Mouse (Mus musculus) forebrain, embryonic 16.5 days (tissue): ENCODE results near the gene Tnxb. TPM values are rescaled to one million over a fixed set of nuclear protein-coding genes. Genes with fewer than 3 reads are reported as not detected.
"Not testable (repeated sequence)": the region's sequence is repeated elsewhere in the genome, so short reads cannot be mapped to it uniquely, and the experiment has no call there.

Experiments used
- ATAC-seq: fragments of 200-750 bp; cut with Nextera tagmentation; 2 replicates; pipeline ENCODE4 v1.8.0; 2017; ENCODE audit warnings: mild to moderate bottlenecking, moderate library complexity
- H3K27ac ChIP-seq: fragments of 300-500 bp; sonication (generic); 2 replicates; pipeline ENCODE4 v1.5.1; 2014; ENCODE audit warnings: low read length, control low read depth
- H3K27me3 ChIP-seq: fragments of 300-500 bp; sonication (generic); replicated peaks from 2 replicates; pipeline ENCODE4 v1.6.1; 2014; ENCODE audit warnings: low read length; ENCODE audit not compliant: control insufficient read depth, insufficient read depth
- H3K36me3 ChIP-seq: fragments of 300-500 bp; sonication (generic); 2 replicates; pipeline ENCODE4 v1.6.1; 2014; ENCODE audit not compliant: control insufficient read depth, insufficient read depth
- H3K4me1 ChIP-seq: fragments of 300-500 bp; sonication (generic); replicated peaks from 2 replicates; pipeline ENCODE4 v1.6.1; 2014; ENCODE audit warnings: low read length; ENCODE audit not compliant: control insufficient read depth, insufficient read depth
- H3K4me2 ChIP-seq: fragments of 300-500 bp; sonication (generic); 2 replicates; pipeline ENCODE4 v1.6.1; 2014; ENCODE audit warnings: mild to moderate bottlenecking, low read length, control low read depth
- H3K4me3 ChIP-seq: fragments of 300-500 bp; sonication (generic); replicated peaks from 2 replicates; pipeline ENCODE4 v1.5.1; 2014; ENCODE audit warnings: mild to moderate bottlenecking, low read length, control low read depth
- H3K9ac ChIP-seq: fragments of 300-500 bp; sonication (generic); replicated peaks from 2 replicates; pipeline ENCODE4 v1.6.1; 2014; ENCODE audit warnings: low read depth, low read length, control low read depth
- H3K9me3 ChIP-seq: fragments of 300-500 bp; sonication (generic); 2 replicates; pipeline ENCODE4 v1.6.1; 2016; ENCODE audit warnings: low read length; ENCODE audit not compliant: control insufficient read depth
- WGBS: fragments of 180-500 bp; shearing (Covaris S2); extraction: QIAGEN DNeasy Blood & Tissue Kit; methylation state at CpG from one replicate; pipeline ENCODE4 v1.1.7; 2014; 5-methylcytosine and 5-hydroxymethylcytosine counted together
- polyA plus RNA-seq: library from polyadenylated mRNA; unstranded; fragments of >200 nt; fragmentation: Nextera tagmentation; extraction: Ambion mirVana; gene quantifications from 2 replicates; pipeline ENCODE4 v1.2.1, GENCODE M21; 2015

Gene Tnxb
- polyA plus RNA-seq, 1 experiment from 2014 or later = 0.08 TPM

DNA sequence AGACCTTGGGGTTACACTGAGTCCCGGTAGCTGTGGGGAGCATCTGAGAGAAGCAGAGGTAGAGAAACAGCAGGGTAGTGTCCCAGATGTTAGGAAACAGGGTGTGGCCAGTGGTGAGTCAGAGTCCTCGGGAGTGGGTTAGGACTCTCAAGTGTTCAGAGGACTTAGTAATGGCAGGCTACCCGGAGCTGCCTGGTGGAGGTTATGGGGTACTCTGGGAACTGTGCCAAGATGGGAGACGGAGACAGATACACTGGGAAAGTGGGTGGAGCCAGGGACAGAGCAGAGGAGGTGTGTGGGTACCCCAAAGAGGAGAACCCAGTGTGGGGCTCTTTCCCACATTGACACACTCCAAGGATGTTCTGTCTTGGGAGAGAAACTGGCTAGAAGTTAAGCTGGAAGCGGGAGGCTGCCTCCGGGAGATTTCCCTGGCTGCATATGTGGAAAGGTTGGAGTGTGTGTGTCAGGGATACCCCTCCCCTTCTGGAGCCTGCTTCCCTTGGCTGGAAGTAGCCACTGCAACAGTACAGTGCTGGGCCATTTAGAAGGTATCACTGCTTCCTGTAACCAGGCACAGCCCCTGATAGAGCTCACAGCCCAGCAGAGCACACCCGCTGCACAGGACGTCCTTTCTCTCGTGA is 14.0 kb downstream of the Tnxb start:
- WGBS = 60% methylated on average over 9 of the region's 9 CpGs

DNA sequence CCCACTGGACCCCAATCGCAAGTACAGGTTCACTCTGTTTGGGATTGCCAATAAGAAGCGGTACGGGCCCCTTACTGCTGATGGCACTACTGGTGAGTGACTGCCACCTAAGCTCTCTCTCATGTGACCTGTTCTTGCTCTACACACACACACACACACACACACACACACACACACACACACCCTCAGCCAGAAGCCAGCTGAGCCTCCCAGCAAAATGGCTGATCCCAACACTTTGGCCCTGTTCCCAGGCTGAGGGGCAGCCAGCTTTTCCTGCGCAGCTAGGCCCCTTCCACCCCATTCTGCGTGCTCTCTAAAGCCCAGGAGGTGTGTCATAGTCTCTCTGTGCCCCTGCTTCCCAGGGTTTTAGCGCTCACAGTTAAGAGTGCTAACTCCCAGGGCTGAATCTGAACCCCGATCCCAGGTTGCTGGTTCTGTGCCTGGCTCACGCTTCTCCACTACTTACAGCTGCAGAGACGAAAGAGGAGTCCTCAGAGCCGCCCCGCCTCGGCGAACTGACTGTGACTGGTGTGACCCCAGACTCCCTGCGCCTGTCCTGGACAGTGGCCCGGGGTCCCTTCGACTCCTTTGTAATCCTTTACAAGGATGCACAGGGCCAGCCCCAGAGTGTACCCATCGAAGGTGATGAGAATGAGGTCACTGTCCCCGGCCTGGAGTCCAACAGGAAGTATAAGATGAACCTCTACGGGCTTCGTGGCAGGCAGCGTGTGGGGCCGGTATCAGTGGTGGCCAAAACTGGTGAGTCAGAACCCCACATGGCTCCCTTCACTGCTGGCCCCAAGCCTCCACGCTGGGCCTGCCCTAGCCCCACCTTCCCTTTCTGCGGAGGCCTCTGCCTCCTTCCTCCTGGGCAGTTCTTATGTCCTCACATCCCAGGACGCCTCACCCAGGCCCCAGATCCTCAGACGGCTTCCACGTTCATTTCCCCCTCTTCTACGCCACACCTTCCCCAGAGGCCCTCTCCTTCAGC is 15.1 kb downstream of the Tnxb start:
- no peaks in the 10 kb centered on the region for H3K9me3 ChIP-seq
- no peaks in the 10 kb centered on the region for H3K36me3 ChIP-seq
- no peak overlapping the region for H3K9ac ChIP-seq
- no peaks in the 10 kb centered on the region for H3K27me3 ChIP-seq
- H3K4me2 ChIP-seq = no peak overlapping the region
- H3K4me3 ChIP-seq = no peak overlapping the region
- WGBS = 79% methylated on average over 28 of the region's 28 CpGs
- no peaks in the 10 kb centered on the region; the same call in 1 of the 2 replicates for H3K4me1 ChIP-seq
- no peak for ATAC-seq
- no peak overlapping the region for H3K27ac ChIP-seq

More for the DNA sequence above, 14.0 kb downstream of the Tnxb start:
- Histone ChIP-seq H3K4me3 (no peak overlapping the region), H3K9ac (no peak overlapping the region; the same call in 1 of the 2 replicates), H3K4me1 (no peaks in the 10 kb centered on the region; the same call in 1 of the 2 replicates), H3K27ac (no peak overlapping the region), H3K36me3 (no peaks in the 10 kb centered on the region), H3K27me3 (no peaks in the 10 kb centered on the region), H3K9me3 (no peaks in the 10 kb centered on the region), H3K4me2 (no peak overlapping the region)
- no peak for ATAC-seq

DNA sequence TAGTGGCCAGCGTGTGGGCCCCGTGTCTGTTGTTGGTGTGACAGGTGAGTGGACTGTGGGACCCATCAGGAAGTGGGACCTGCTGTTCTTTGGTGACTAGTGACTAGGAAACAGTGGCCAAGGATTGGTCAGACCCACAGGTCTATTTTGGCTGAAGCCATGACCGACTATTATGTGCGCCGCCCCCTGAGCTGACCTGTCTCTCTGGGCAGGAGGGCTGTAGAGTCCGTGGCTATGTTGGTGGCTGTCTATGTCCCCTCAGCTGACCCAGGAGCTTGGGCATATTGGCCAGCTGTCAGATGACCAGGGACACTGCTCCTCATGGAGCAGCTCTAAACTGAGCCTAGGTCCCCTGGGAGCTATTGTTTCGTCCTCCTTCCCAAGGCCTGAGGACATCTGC is 18.6 kb downstream of the Tnxb start:
- 94% methylated on average over 7 of the region's 7 CpGs for WGBS
- H3K4me2 ChIP-seq = no peak overlapping the region
- H3K9me3 ChIP-seq = no peaks in the 10 kb centered on the region
- no peak overlapping the region for H3K4me3 ChIP-seq
- no peak overlapping the region for H3K27ac ChIP-seq
- H3K36me3 ChIP-seq = no peaks in the 10 kb centered on the region
- no peak for ATAC-seq
- H3K9ac ChIP-seq = no peak overlapping the region
- no peaks in the 10 kb centered on the region; the same call in 1 of the 2 replicates for H3K4me1 ChIP-seq
- H3K27me3 ChIP-seq = no peaks in the 10 kb centered on the region

- Histone ChIP-seq H3K9ac (no peak overlapping the region), H3K36me3 (no peaks in the 10 kb centered on the region), H3K27me3 (no peaks in the 10 kb centered on the region), H3K9me3 (no peaks in the 10 kb centered on the region), H3K27ac (no peak overlapping the region), H3K4me1 (no peaks in the 10 kb centered on the region), H3K4me2 (no peak overlapping the region), H3K4me3 (no peak overlapping the region)
- no peak for ATAC-seq
- WGBS = 81% methylated on average over 4 of the region's 4 CpGs
Measured at GRCm38 (mm10) chr17:34690458-34690857, 20.1 kb downstream of the Tnxb start.

- no peaks in the 10 kb centered on the region for H3K4me1 ChIP-seq
- no peak overlapping the region for H3K4me3 ChIP-seq
- ATAC-seq = no peak
- H3K4me2 ChIP-seq = no peak overlapping the region
- H3K36me3 ChIP-seq = no peaks in the 10 kb centered on the region
- H3K27ac ChIP-seq = no peak overlapping the region
- H3K27me3 ChIP-seq = no peaks in the 10 kb centered on the region
- H3K9me3 ChIP-seq = no peaks in the 10 kb centered on the region
- no peak overlapping the region for H3K9ac ChIP-seq
- WGBS = 69% methylated on average over 7 of the region's 7 CpGs
Measured at GRCm38 (mm10) chr17:34692906-34693305, 22.6 kb downstream of the Tnxb start.

DNA sequence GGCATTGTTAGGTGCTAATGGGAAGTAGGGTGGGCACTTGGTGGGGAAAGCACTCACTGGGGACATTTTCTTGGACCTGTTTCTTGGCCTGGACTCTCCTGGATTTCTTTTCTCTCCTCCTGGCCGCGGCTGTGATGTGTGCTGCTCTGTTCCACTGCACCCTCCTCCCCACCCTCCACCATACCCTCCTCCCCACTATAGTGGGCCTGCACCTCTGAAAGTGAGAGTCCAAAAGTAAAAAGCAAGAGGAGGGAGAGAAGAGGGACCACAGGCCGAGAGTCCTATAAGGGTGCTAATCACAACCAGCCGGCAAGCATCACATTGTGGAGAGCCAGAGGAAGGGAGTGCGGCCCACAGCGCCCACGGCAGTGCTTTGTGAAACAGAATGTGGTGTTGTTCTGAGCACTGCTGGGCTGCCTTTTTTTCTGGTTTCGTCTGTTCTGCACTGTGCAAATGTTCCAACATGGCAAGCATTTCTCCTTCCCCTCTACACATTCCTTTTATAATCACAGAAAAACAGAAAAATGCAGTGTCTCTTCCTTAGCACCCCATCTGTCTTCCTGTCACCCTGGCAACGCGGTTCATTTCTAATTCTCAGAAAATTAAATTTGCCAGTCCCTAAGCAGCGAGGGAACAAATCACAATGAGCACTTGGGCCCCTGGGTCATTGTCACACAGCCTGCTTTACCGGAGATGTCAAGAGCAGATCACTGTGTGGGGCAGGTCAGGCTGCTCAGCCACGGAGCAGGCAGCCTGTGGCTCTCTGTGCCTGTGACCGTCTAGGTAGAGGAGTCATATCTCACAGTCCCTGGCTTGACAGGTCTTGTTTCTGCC is 29.5 kb downstream of the Tnxb start:
- Histone ChIP-seq H3K36me3 (no peaks in the 10 kb centered on the region), H3K9ac (peak overlapping the region; percentile 3; the same call in 1 of the 2 replicates), H3K27ac (peak overlapping the region; percentile 93), H3K9me3 (no peaks in the 10 kb centered on the region), H3K4me2 (no peak overlapping the region), H3K4me1 (peaks cover 19% of the 10 kb centered on the region), H3K4me3 (no peak overlapping the region), H3K27me3 (no peaks in the 10 kb centered on the region)
- peak; percentile 89 for ATAC-seq
- WGBS = 37% methylated on average over 14 of the region's 14 CpGs

DNA sequence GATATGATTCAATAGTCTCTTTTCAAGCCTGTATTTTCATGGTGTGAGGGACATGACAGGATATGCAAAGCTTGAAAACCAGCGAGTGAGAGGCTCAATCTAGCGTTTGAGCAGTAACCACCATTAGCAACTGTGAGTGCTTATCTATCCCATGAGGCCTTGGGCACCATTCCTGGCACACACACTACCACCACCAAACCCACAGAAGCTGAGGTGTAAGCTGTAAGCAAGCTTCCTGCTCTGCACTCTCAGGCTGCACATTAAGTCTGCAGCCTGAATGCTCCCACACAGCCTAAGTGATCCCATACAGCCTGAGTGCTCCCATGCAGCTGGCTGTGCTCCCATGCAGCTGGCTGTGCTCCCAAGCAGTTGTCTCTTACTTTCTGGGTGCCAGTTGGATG is 30.3 kb downstream of the Tnxb start:
- no peak overlapping the region for H3K4me3 ChIP-seq
- peaks cover 19% of the 10 kb centered on the region for H3K4me1 ChIP-seq
- peak overlapping the region; percentile 93 for H3K27ac ChIP-seq
- no peaks in the 10 kb centered on the region for H3K27me3 ChIP-seq
- WGBS = 68% methylated on average over 2 of the region's 2 CpGs
- H3K9me3 ChIP-seq = no peaks in the 10 kb centered on the region
- no peak for ATAC-seq
- H3K4me2 ChIP-seq = no peak overlapping the region
- no peaks in the 10 kb centered on the region for H3K36me3 ChIP-seq
- no peak overlapping the region for H3K9ac ChIP-seq

DNA sequence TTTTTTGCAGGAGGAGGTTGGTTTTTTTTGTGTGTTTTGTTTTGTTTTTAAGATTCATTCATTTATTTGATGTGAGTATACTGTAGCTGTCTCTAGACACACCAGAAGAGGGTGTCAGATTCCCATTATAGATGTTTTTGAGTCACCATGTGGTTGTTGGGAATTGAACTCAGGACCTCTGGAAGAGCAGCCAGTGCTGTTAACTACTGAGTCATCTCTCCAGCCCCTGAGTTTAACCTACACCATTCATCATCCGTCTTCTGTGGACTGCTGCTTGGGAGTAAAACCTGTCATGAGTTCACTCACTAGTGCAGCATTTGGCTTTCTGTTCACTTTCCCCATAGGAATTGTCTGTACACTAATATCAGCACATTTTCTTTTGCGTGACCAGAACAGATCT is 36.1 kb downstream of the Tnxb start:
- not testable (repeated sequence) for H3K27me3 ChIP-seq

DNA sequence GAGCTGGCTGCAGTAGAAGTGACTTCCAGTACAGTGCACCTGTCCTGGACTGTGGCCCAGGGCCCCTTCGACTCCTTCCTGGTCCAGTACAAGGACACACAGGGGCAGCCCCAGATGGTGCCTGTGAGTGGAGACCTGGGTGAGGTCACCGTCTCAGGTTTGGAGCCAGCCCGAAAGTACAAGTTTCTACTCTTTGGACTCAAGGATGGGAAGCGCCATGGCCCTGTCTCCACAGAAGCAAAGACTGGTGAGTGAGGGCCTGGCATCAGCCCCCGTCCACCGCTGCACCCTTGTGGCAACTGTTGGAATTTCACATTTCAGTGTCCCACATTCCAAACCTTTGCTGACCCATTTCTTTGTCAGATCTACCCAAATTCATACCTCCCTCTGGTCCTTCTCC is 42.6 kb downstream of the Tnxb start:
- H3K4me1 ChIP-seq = no peaks in the 10 kb centered on the region
- no peak overlapping the region for H3K4me2 ChIP-seq
- no peaks in the 10 kb centered on the region for H3K27me3 ChIP-seq
- no peak overlapping the region for H3K27ac ChIP-seq
- WGBS = 42% methylated on average over 6 of the region's 6 CpGs
- H3K9me3 ChIP-seq = no peaks in the 10 kb centered on the region
- no peak overlapping the region for H3K9ac ChIP-seq
- no peak overlapping the region for H3K4me3 ChIP-seq
- no peaks in the 10 kb centered on the region for H3K36me3 ChIP-seq
- no peak for ATAC-seq

More for the DNA sequence above, 36.1 kb downstream of the Tnxb start:
- H3K4me2 ChIP-seq, H3K36me3 ChIP-seq, H3K4me1 ChIP-seq, ATAC-seq, H3K9ac ChIP-seq, H3K4me3 ChIP-seq, H3K27ac ChIP-seq, H3K9me3 ChIP-seq: not testable (repeated sequence)
- 83% methylated on average over 2 of the region's 2 CpGs for WGBS
